13 mouse cellular contexts compared by ENCODE assay signal in the genomic region with DNA sequence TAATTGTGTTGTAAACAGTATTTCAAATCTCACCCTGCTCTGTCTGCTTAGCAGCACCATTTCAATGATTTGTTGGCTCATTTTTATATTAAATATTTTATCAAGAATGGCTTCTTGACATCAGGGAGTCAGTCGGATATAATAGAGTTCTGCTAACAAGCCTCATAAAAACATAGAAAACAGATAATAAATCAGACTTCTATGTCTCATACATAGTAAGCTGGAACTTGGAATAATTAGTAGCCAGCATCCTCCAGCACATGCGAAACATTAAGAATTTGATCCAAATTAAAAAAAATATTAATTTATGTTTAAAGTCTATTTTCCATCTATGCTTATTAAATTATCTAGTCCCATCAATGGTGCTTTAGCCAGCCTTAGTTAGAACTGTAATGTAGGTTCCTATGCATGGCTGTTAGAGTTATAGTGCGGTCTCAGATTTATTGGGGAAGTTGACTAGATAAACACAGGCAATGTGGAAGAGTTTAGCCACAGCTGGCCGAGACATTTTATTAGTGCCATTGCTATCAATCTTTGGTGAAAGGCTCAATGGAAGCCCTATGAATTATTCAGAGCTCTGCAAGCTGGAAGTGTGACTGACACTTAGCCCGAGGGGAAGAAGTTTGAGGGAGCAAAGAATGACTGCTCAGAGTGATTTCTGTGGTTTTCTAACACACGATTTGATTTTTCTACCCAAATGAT.
DNase-seq lines count a peak whose midpoint lies in the region; ATAC-seq and TF ChIP-seq lines count a peak whose summit lies in the region.
"Had no signal": no experiment of that assay in that cellular context is flagged by ENCODE, and none has a peak within 500 bp of the region (broad histone marks: within the 10 kb centered on the region; RNA-seq: fewer than 3 reads in every experiment).

No protein-coding gene starts in this region.

- H3K9me3 ChIP-seq in kidney, embryonic 15.5 days (replicated peaks): no peaks in the 10 kb centered on the region
- H3K9me3 ChIP-seq in embryonic facial prominence, embryonic 10.5 days: no peaks in the 10 kb centered on the region
- H3K9me3 ChIP-seq in midbrain, embryonic 15.5 days: no peaks in the 10 kb centered on the region
- no peaks in the 10 kb centered on the region for H3K9me3 ChIP-seq in intestine, postnatal 0 days (ENCODE audit: control insufficient read depth)
- H3K9me3 ChIP-seq: hindbrain, embryonic 15.5 days; lung, embryonic 15.5 days had no signal

- no peak overlapping the region for H3K4me2 ChIP-seq in kidney, embryonic 15.5 days
- H3K4me2 ChIP-seq in midbrain, embryonic 15.5 days: no peak overlapping the region
- H3K4me2 ChIP-seq in intestine, postnatal 0 days (replicated peaks; ENCODE audit: low read depth): no peak overlapping the region
- H3K4me2 ChIP-seq: hindbrain, embryonic 15.5 days; lung, embryonic 15.5 days had no signal

- H3K9ac ChIP-seq in kidney, embryonic 15.5 days: no peak overlapping the region
- H3K9ac ChIP-seq in midbrain, embryonic 15.5 days: no peak overlapping the region
- H3K9ac ChIP-seq in intestine, postnatal 0 days (ENCODE audit: low read depth, low read length): no peak overlapping the region
- H3K9ac ChIP-seq: hindbrain, embryonic 15.5 days; lung, embryonic 15.5 days had no signal

- peak; percentile 73; the same call in 1 of the 2 replicates for ATAC-seq in kidney, embryonic 15.5 days (replicated peaks; ENCODE audit: low FRiP score)
- peak; percentile 78; the same call in 1 of the 2 replicates for ATAC-seq in midbrain, embryonic 15.5 days (replicated peaks)
- no peak for ATAC-seq in intestine, postnatal 0 days
- ATAC-seq: CD4-positive, CD25-positive, alpha-beta regulatory T cell, adult 4 months had no signal

- WGBS in kidney, embryonic 15.5 days: 32% methylated on average over 6 of the region's 6 CpGs
- WGBS in embryonic facial prominence, embryonic 10.5 days: 60% methylated on average over 6 of the region's 6 CpGs
- 39% methylated on average over 6 of the region's 6 CpGs for WGBS in midbrain, embryonic 15.5 days
- WGBS in intestine, postnatal 0 days: 60% methylated on average over 6 of the region's 6 CpGs

- 0 out of 2 replicates have a peak, but pooled peaks cover 3% of the 10 kb centered on the region for H3K4me1 ChIP-seq in kidney, embryonic 15.5 days
- peaks cover 4% of the 10 kb centered on the region; the same call in 1 of the 2 replicates for H3K4me1 ChIP-seq in embryonic facial prominence, embryonic 10.5 days
- no peaks in the 10 kb centered on the region for H3K4me1 ChIP-seq in midbrain, embryonic 15.5 days
- H3K4me1 ChIP-seq in intestine, postnatal 0 days (replicated peaks; ENCODE audit: control insufficient read depth, insufficient read depth, low read length): no peaks in the 10 kb centered on the region
- H3K4me1 ChIP-seq: hindbrain, embryonic 15.5 days; lung, embryonic 15.5 days had no signal

- no peak overlapping the region for H3K27ac ChIP-seq in kidney, embryonic 15.5 days
- no peak overlapping the region for H3K27ac ChIP-seq in embryonic facial prominence, embryonic 10.5 days (replicated peaks)
- H3K27ac ChIP-seq in midbrain, embryonic 15.5 days: no peak overlapping the region
- no peak overlapping the region for H3K27ac ChIP-seq in intestine, postnatal 0 days (ENCODE audit: low read depth, low read length)
- H3K27ac ChIP-seq: hindbrain, embryonic 15.5 days; lung, embryonic 15.5 days had no signal

- no peaks in the 10 kb centered on the region for H3K27me3 ChIP-seq in kidney, embryonic 15.5 days
- no peaks in the 10 kb centered on the region for H3K27me3 ChIP-seq in embryonic facial prominence, embryonic 10.5 days (replicated peaks; ENCODE audit: low read depth, poor library complexity, severe bottlenecking)
- no peaks in the 10 kb centered on the region for H3K27me3 ChIP-seq in midbrain, embryonic 15.5 days (replicated peaks)
- no peaks in the 10 kb centered on the region for H3K27me3 ChIP-seq in intestine, postnatal 0 days (replicated peaks; ENCODE audit: control insufficient read depth, insufficient read depth, low read length)
- H3K27me3 ChIP-seq: hindbrain, embryonic 15.5 days; lung, embryonic 15.5 days had no signal

- H3K4me3 ChIP-seq in kidney, embryonic 15.5 days (replicated peaks): no peak overlapping the region
- H3K4me3 ChIP-seq in embryonic facial prominence, embryonic 10.5 days: no peak overlapping the region
- no peak overlapping the region for H3K4me3 ChIP-seq in midbrain, embryonic 15.5 days
- H3K4me3 ChIP-seq in intestine, postnatal 0 days (ENCODE audit: low read depth, low read length): no peak overlapping the region
- H3K4me3 ChIP-seq: hindbrain, embryonic 15.5 days; lung, embryonic 15.5 days had no signal

- DNase-seq in kidney, adult 18-20 months: no peak
- DNase-seq in embryo, embryonic 10.5 days (ENCODE audit: low spot score): peak; percentile 66
- DNase-seq in embryonic facial prominence, embryonic 10.5 days (ENCODE audit: low spot score): peak; percentile 9
- no peak for DNase-seq in layer of hippocampus, postnatal 14 days (ENCODE audit: low spot score in 2 of 2)
- DNase-seq: adrenal gland, postnatal 14 days; cerebellum, postnatal 25 days; right cerebral cortex, postnatal 4 days had no signal

- TF ChIP-seq CTCF in intestine, postnatal 0 days (IDR thresholded peaks at IDR 0.05; ENCODE audit: low read depth): no peak

- no peaks in the 10 kb centered on the region for H3K36me3 ChIP-seq in kidney, embryonic 15.5 days
- H3K36me3 ChIP-seq in embryonic facial prominence, embryonic 10.5 days (replicated peaks): no peaks in the 10 kb centered on the region
- H3K36me3 ChIP-seq in midbrain, embryonic 15.5 days (replicated peaks): no peaks in the 10 kb centered on the region
- no peaks in the 10 kb centered on the region for H3K36me3 ChIP-seq in intestine, postnatal 0 days (ENCODE audit: control insufficient read depth, insufficient read depth)
- H3K36me3 ChIP-seq: hindbrain, embryonic 15.5 days; lung, embryonic 15.5 days had no signal

Comparison
In these comparisons a context has a peak if more than half of its experiments do, and no peak if none do; other contexts are left out.
1. DNase-seq: peak in embryo, embryonic 10.5 days (single experiment) and embryonic facial prominence, embryonic 10.5 days (single experiment); none in kidney, adult 18-20 months (single experiment) and layer of hippocampus, postnatal 14 days (0 of 2).